Mouse (Mus musculus): ENCODE results near the gene 3110018I06Rik.

GRCm38 (mm10) chr12:107483031-107483430, 5.4 kb upstream of the 3110018I06Rik start:
- TF ChIP-seq TAL1 (IDR thresholded peaks at IDR 0.05; ENCODE audit: low read length) (no peak), GATA1 (IDR thresholded peaks at IDR 0.05; ENCODE audit: low read length) (no peak)

Data from erythroblast, embryonic 14.5 days (primary cell).